Mouse (Mus musculus): Measurements from ENCODE around the gene Ubqln4.

Ubqln4 gene

GRCm38 (mm10) chr3:88553525-88553879 is at the start of gene Ubqln4:
Gene Ubqln4 (plus strand): TSS chr3:88553758.
- peak; percentile 93 for DNase-seq

GRCm38 (mm10) chr3:88503881-88504746 is 49.4 kb upstream of the Ubqln4 start:
- no peak for DNase-seq

DNA sequence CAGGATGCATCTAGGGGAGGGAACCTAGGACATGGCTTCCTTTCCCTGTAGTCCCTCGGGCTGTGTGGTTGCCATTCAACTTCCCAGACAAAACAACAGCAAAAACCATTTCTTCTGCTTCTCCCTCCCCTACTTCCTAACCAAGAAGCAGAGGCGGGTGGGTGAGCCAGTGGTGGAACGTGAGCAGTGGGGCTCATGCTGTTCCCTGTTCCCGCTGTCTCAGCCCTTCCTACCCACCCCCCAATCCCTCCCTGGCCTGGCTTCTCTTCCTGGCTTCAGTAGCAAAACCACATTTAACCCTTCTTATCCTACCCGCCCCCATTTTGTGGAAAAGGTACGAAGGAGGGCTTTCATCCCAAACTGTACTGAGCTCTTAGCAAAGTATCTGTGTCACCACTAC is 48.5 kb upstream of the Ubqln4 start:
- DNase-seq: no peak

- no peak for DNase-seq
Measured at GRCm38 (mm10) chr3:88505765-88506164, 47.8 kb upstream of the Ubqln4 start.

DNA sequence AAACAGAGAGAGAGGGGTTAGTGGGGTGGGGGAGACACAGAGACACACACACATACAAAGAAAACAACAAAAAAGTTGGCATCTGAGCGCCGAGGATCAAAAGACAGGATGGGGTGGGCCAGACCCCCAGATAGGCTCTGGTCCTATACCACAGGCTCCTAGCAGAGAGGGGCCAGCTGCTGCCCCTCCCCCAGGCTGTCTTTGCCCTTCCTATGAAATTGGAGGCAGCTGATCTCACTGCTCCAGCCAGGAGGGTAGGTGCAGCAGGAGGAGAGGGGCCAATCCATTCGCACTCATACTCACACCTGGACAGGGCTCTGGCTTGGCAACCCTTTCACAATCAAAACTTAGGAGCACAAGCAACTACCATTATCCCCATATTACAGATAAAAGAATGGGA is 44.3 kb upstream of the Ubqln4 start:
- no peak for DNase-seq

GRCm38 (mm10) chr3:88509692-88510420 is 43.7 kb upstream of the Ubqln4 start, which contains the start of gene Lmna:
Gene Lmna (minus strand): TSS chr3:88509956.
- peak; percentile 99 for DNase-seq

- no peak for DNase-seq
Measured at GRCm38 (mm10) chr3:88510421-88511289, 42.9 kb upstream of the Ubqln4 start.

DNA sequence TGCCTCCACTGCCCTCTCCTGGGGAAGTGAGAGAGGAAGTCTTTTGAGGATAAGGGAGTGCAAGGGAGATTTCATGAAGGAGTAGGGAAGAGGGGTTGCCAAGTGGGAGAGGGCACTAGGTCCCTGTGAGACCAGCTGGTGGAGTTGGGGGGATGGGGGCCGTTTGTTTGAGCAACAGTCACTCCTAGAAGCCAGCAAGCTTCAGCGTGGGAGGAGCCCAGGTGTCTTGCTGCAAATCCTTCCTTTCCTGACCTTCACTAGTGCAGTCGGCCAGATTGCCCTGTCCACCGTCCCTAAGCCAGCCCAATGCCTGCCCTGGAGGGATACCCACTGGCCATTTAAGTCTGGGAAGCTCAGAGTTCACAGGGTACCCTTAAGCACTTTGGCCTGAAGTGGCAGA is 42.0 kb upstream of the Ubqln4 start:
- DNase-seq: no peak

DNA sequence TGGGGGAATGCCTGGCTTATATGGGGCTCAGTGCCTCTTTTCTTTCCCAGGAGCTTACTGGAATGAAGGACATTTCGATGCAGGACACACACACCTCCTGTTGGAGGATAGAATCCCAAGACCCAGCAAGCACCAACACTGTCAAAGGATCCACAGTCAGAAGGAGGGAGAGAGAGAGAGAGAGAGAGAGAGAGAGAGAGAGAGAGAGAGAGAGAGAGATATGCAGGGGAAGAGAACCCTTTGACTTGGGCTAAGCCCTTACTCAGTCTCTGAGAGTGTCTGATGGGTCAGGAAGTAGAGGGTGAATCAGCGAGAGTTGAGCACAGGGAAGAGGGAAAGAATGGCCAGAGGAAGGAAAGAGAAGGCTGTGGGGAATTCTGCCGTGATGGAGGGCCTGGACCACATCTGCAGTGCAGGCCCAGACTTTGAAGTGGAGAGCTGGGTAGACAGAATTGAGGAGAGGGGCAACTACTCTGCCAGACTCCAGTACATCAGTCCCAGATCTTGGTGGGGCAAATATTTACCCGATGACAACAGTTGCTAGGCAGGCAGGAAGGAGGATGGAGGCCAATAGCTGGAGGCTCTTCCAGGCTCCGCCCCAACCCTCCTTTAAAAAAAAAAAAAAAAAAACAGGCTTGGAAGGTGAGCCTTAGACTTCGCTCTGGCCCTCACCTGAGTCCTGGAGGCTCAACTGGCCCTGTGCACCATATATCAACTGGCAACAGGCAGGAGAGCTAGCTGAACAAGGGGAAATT is 41.2 kb upstream of the Ubqln4 start:
- DNase-seq: peak; percentile 72

DNA sequence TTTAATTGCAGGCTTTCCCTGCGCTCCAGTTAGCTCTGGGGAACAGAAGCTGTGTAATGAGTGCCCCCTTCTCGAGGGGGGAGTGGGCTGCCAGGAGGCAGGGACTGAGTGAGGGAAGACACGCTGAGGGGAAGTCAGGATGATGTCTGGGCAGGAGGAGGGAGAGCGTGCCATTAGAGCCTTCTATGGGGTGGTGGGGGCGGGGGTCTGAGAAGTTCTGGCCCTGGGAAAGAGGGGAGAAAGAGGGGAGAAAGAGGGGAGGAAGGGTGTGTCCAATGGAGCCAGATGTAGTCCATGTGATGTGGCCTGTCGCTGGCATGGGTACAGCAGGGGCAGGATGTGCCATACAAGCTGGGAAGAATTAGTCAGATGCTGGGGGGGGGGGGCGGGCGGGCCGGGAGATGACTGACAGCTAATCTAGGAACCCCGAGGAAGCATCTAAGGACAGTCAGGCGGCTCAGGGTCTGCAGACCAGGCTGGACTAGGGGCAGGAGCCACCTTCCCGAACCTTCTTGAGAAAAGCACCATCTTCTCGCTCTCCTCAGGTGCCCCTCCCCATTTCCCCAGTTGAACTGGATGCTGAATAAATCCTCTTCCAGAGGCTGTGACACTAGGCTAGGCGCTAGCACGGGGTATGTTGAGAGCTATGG is 40.5 kb upstream of the Ubqln4 start:
- peak; percentile 72 for DNase-seq

- no peak for DNase-seq
Measured at GRCm38 (mm10) chr3:88513546-88514115, 39.9 kb upstream of the Ubqln4 start.

GRCm38 (mm10) chr3:88514231-88515094 is 39.1 kb upstream of the Ubqln4 start:
- DNase-seq: peak; percentile 85

DNA sequence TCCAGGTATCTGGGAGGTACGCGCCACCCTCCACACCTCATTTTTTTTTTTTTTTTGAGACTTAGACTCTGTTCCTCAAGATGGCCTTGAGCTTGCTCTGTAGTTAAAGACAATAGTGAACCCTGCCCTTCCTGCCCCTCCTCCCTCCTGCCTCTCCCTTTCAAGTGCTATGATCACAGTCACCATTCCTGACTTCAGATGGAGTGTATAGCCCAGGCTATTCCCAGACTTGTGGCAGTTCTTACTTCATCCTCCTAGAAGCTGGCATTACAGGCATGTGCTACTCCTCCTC is 38.5 kb upstream of the Ubqln4 start:
- no peak for DNase-seq

DNA sequence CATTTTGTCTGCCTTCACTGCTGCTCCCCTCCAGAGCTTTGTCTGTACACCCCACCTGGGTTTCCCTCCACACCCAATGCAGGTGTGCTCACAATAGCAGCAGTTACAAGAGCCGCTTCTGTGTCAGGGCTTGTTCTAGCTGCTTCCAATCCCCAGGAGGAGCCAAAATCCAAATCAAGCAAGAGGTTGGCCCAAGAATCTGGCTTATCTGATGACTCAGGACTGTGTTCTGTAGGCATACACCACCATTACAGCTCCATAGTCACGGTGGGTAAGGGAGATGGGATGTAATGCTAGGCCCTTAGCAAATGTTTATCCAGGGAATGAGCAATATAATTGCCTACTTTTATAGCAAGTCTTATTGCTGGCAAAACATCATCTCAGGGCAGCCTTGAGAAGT is 37.2 kb upstream of the Ubqln4 start:
- DNase-seq: no peak

DNA sequence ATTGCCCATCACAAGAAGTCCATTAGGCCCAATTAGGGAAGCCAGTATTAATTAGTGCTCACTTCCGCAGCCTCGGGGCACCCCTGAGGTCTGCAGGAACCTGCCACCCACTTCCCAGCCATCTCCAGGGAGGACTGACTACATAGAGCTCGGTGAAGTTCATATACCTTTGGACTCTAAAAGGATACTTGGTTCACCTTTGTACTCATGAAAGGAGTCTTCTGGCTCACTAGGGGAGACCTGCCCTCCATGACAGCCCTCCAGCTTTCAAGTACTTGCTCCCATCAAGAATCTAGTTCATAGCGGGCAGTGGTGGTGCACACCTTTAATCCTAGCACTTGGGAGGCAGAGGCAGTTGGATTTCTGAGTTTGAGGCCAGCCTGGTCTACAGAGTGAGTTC is 35.1 kb upstream of the Ubqln4 start:
- no peak for DNase-seq

DNA sequence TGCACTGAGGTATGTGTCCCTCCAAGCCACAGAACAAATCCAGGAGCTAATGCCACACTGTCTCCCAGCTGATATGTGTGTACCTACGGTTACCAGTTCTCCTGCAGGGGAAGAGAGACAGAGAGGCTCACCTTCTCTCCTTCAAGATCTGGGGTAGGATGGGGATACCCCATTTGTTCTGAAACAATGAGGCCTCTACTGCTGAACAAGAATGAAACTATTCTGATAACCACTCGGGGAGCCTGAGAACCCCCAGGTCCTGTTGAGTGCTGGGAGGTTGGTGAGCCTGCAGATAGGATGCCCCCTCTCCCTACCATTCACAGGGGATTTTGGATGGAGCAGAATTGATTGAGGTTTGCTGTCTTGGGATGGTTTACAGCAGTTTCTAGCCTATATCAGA is 33.5 kb upstream of the Ubqln4 start:
- no peak for DNase-seq

DNA sequence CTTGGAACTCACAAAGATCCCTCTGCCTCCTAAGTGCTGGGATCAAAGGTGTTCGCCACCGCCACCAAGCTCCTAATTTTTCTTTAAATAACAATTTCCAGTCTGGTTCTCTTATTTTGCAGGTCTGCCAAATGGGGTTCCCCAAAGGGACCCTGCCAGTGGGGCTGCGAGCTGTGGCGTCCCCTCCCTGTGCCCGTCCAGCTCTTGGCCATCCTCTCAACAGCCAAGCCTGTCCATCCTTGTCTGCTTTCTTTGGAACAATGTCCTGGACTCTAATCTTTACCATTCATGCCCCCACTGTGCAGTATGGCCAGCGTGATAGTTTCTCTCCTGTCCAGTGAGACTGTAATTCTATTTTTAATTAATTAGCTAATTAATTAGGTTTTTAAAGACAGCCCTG is 32.4 kb upstream of the Ubqln4 start:
- DNase-seq: no peak

DNA sequence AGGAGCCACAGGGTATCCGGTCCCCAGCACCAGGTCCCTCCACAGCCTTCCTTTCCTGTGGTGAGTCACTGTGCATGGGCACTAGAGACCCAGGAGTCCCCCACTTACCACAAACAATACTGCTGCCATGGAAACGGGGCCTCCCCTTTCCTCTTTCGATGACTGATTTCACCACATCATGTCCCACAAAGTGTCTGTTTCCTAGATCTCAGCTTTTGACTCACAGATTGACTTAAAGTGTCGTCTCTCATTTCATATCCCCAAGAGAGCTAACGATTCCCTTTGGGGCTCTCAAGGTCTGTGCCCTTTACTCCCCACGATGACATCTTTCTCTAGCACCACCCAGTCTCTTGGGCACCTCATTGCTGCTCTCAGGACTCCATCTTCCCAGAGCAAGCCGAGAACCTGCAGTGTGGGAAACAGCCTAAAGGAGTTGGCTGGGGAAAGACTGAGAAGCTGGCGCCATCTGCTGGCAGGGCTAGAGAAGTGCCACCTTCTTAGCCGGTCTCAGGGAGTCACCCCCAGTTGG is 31.7 kb upstream of the Ubqln4 start:
- peak; percentile 79 for DNase-seq

GRCm38 (mm10) chr3:88523027-88523426 is 30.5 kb upstream of the Ubqln4 start:
- DNase-seq: no peak

GRCm38 (mm10) chr3:88525021-88525420 is 28.5 kb upstream of the Ubqln4 start:
- no peak for DNase-seq
